Mouse (Mus musculus): ENCODE data around the gene Lrrc42.

DNA sequence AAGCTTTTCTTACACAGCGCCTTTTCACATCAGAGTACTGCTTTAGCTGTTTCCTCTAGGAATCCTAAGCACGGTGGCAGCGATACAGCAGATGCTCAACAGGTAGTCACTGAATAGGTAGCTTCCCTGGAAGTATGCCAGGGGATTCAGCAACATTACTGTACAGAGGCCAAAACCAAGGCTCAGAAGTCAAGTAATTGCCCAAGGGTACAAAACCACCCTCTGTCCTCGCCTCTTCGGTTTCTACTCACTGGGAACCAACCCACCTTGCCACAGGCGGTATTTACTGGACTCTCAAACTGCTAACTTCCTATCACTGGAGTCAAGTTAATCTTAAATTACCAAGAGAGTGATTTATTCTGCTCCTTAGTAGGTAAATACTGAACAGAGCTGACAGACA lies 13.1 kb downstream of the Lrrc42 start:
- TF ChIP-seq CTCF (IDR thresholded peaks at IDR 0.05; ENCODE audit: low read depth) (no peak), EP300 (optimal IDR thresholded peaks at IDR 0.05) (no peak)
